Mouse (Mus musculus): ENCODE measurements around the gene D17H6S53E. TPM values are rescaled to one million over a fixed set of nuclear protein-coding genes. Genes with fewer than 3 reads are reported as not detected.
"Not testable (repeated sequence)": the region's sequence is repeated elsewhere in the genome, so short reads cannot be mapped to it uniquely, and the experiment has no call there.

The D17H6S53E gene
- polyA plus RNA-seq, 1 experiment from 2014 or later = 7.6 TPM

GRCm38 (mm10) chr17:35115046-35116019, 10.8 kb upstream of the D17H6S53E start, which contains the start of gene Ly6g5b:
Ly6g5b (minus strand) TSS chr17:35115428.
- 84% methylated on average over 8 of the region's 8 CpGs for WGBS
- DNase-seq = peak; percentile 53
- TF ChIP-seq CTCF (IDR thresholded peaks at IDR 0.05; ENCODE audit: low read depth) = peak; percentile 58

GRCm38 (mm10) chr17:35120745-35121142, 5.4 kb upstream of the D17H6S53E start:
- Histone ChIP-seq H3K27ac (ENCODE audit: low read depth) (peak overlapping the region; percentile 67), H3K4me2 (peak overlapping the region; percentile 94), H3K4me1 (ENCODE audit: insufficient read depth) (peaks cover 3% of the 10 kb centered on the region; the same call in 1 of the 2 replicates), H3K9me3 (ENCODE audit: low read depth, low read length) (no peaks in the 10 kb centered on the region), H3K4me3 (ENCODE audit: low read depth, low read length) (peak overlapping the region; percentile 96), H3K27me3 (ENCODE audit: insufficient read depth, low read length) (no peaks in the 10 kb centered on the region), H3K9ac (peak overlapping the region; percentile 97), H3K36me3 (ENCODE audit: insufficient read depth) (peaks cover 45% of the 10 kb centered on the region)
- no peak for TF ChIP-seq CTCF (IDR thresholded peaks at IDR 0.05; ENCODE audit: low read depth)
- DNase-seq (no peak), ATAC-seq (ENCODE audit: insufficient read depth) (no peak)
- WGBS = under 1% methylated on average over 33 of the region's 33 CpGs

More at GRCm38 (mm10) chr17:35115046-35116019, 10.8 kb upstream of the D17H6S53E start, which contains the start of gene Ly6g5b:
- no peak for ATAC-seq (ENCODE audit: insufficient read depth)
- H3K4me2 ChIP-seq = no peak within 1 kb of the TSS
- no peak within 1 kb of the TSS for H3K9ac ChIP-seq
- H3K27me3 ChIP-seq (ENCODE audit: insufficient read depth, low read length) = no peaks in the 10 kb centered on the region
- H3K27ac ChIP-seq (ENCODE audit: low read depth) = no peak within 1 kb of the TSS
- peaks cover 52% of the 10 kb centered on the region for H3K36me3 ChIP-seq (ENCODE audit: insufficient read depth)
- no peaks in the 10 kb centered on the region for H3K9me3 ChIP-seq (ENCODE audit: low read depth, low read length)
- 0 out of 2 replicates have a peak, but pooled peaks cover 3% of the 10 kb centered on the region for H3K4me1 ChIP-seq (ENCODE audit: insufficient read depth)
- no peak within 1 kb of the TSS for H3K4me3 ChIP-seq (ENCODE audit: low read depth, low read length)

DNA sequence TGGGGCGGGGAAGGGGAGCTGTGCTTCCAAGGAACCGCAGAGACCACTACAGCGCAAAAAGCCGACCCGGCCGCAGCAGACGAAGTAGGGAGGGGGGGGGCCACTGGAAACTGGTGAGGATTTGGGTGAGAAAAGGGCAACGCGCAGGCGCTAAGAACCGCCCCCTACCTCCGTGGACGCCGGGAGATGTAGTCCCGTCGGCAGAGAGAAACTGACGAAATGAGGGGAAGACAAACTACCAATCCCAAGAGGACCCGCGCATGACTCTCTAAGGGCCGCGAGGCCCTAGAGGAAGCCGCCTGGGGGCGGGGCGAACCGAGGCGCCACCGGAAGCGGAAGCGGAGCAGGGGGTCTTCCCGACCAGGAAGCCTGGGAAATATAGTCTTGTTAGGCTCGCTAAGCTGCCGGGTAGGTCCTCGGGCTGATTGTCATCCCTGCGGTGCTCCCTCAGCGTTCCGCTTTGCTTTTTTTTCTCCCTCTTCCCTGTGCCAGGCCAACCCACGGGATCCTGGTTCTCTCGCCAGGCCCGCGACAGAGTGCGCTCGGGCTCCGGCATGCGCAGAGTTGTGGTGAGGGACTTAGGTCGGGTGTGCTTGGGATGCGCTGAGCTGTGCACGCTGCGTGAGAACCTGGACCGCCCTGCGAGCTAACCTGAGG, 4.9 kb upstream of the D17H6S53E start, which contains the start of gene Gpank1:
Gene Gpank1 (plus strand): TSS at position 313 of the 657 bp plus-strand sequence.
- H3K36me3 ChIP-seq (ENCODE audit: insufficient read depth) = peaks cover 40% of the 10 kb centered on the region
- DNase-seq = peak; percentile 100
- TF ChIP-seq CTCF (IDR thresholded peaks at IDR 0.05; ENCODE audit: low read depth) = no peak
- peak; percentile 97 for ATAC-seq (ENCODE audit: insufficient read depth)
- H3K9me3 ChIP-seq (ENCODE audit: low read depth, low read length) = no peaks in the 10 kb centered on the region
- H3K27me3 ChIP-seq (ENCODE audit: insufficient read depth, low read length) = no peaks in the 10 kb centered on the region
- H3K9ac ChIP-seq = peak within 1 kb of the TSS; percentile 97
- WGBS = under 1% methylated on average over 50 of the region's 50 CpGs
- H3K4me1 ChIP-seq (ENCODE audit: insufficient read depth) = peaks cover 3% of the 10 kb centered on the region; the same call in 1 of the 2 replicates
- peak within 1 kb of the TSS; percentile 96 for H3K4me3 ChIP-seq (ENCODE audit: low read depth, low read length)
- peak within 1 kb of the TSS; percentile 94 for H3K4me2 ChIP-seq
- peak within 1 kb of the TSS; percentile 92 for H3K27ac ChIP-seq (ENCODE audit: low read depth)

- peak within 1 kb of the TSS; percentile 97 for H3K9ac ChIP-seq
- H3K4me3 ChIP-seq (ENCODE audit: low read depth, low read length) = peak within 1 kb of the TSS; percentile 96
- H3K4me1 ChIP-seq (ENCODE audit: insufficient read depth) = peaks cover 3% of the 10 kb centered on the region; the same call in 1 of the 2 replicates
- DNase-seq (peak; percentile 81), ATAC-seq (ENCODE audit: insufficient read depth) (no peak; the same call in 1 of the 2 replicates)
- peak; percentile 36 for TF ChIP-seq CTCF (IDR thresholded peaks at IDR 0.05; ENCODE audit: low read depth)
- no peaks in the 10 kb centered on the region for H3K27me3 ChIP-seq (ENCODE audit: insufficient read depth, low read length)
- H3K9me3 ChIP-seq (ENCODE audit: low read depth, low read length) = no peaks in the 10 kb centered on the region
- H3K36me3 ChIP-seq (ENCODE audit: insufficient read depth) = peaks cover 36% of the 10 kb centered on the region
- peak within 1 kb of the TSS; percentile 94 for H3K4me2 ChIP-seq
- under 1% methylated on average over 19 of the region's 19 CpGs for WGBS
- H3K27ac ChIP-seq (ENCODE audit: low read depth) = peak within 1 kb of the TSS; percentile 92
These were observed 4.3 kb upstream of the D17H6S53E start, which contains the start of gene Csnk2b for GRCm38 (mm10) chr17:35121871-35122303. Csnk2b (minus strand) TSS chr17:35122053.

GRCm38 (mm10) chr17:35123287-35123686, 2.9 kb upstream of the D17H6S53E start:
- H3K4me1 ChIP-seq (ENCODE audit: insufficient read depth); DNase-seq; H3K9ac ChIP-seq; H3K4me2 ChIP-seq; ATAC-seq (ENCODE audit: insufficient read depth); H3K27me3 ChIP-seq (ENCODE audit: insufficient read depth, low read length); H3K27ac ChIP-seq (ENCODE audit: low read depth); H3K4me3 ChIP-seq (ENCODE audit: low read depth, low read length); H3K9me3 ChIP-seq (ENCODE audit: low read depth, low read length): not testable (repeated sequence)
- 84% methylated on average over 9 of the region's 9 CpGs for WGBS
- H3K36me3 ChIP-seq (ENCODE audit: insufficient read depth) = peaks cover 27% of the 10 kb centered on the region

DNA sequence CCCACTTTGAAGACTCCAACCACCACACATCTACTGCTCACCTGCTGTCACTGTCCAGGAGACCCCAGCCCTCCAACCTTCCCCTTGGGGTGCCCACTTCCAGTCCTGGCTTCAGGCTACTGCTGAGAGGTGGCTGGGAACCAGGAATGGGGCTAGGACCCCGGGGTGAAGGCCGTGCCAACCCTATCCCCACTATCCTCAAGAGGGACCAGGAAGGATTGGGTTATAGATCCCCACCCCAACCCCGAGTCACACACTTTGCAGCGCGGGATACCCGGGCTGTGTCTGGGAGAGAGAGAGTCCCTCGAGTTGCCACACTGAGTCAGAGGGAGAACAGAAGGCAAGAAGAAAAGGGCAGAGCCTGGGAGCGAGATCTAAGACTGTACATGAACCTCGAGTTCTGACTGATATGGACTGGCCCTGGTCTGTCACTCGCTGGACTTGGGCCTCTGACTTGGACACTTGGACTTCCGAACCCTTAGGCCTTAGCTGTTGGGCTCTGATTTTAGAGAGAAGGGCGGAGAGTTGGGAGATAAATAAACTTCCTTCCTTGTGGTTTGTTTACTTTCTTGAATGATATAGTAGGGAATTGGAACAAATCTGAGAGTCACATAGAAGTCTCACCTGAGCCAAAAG, 1.8 kb upstream of the D17H6S53E start:
- DNase-seq; H3K4me1 ChIP-seq (ENCODE audit: insufficient read depth); H3K27ac ChIP-seq (ENCODE audit: low read depth); H3K9me3 ChIP-seq (ENCODE audit: low read depth, low read length); H3K4me3 ChIP-seq (ENCODE audit: low read depth, low read length); H3K4me2 ChIP-seq; ATAC-seq (ENCODE audit: insufficient read depth); H3K9ac ChIP-seq; H3K27me3 ChIP-seq (ENCODE audit: insufficient read depth, low read length): not testable (repeated sequence)
- WGBS = 88% methylated on average over 12 of the region's 12 CpGs
- H3K36me3 ChIP-seq (ENCODE audit: insufficient read depth) = peaks cover 26% of the 10 kb centered on the region; the same call in 1 of the 2 replicates
